Mouse (Mus musculus): ENCODE measurements at regions not wholly inside any gene's neighbourhood (a gene's known extent, or its start where the extent isn't known, plus 50 kb on each side); places are given as distances from the start of the nearest gene placed in this dataset.

GRCm38 (mm10) chr1:19912194-19912846 lies 703.6 kb downstream of the Tfap2b start:
- DNase-seq (no peak), ATAC-seq (ENCODE audit: low FRiP score, low TSS enrichment) (no peak; the same call in 1 of the 2 replicates)
- Histone ChIP-seq H3K9ac (replicated peaks; ENCODE audit: low read length) (no peak overlapping the region), H3K4me2 (ENCODE audit: low read length) (no peak overlapping the region), H3K4me3 (replicated peaks; ENCODE audit: low read depth, low read length) (no peak overlapping the region), H3K9me3 (ENCODE audit: control insufficient read depth, low read length) (no peaks in the 10 kb centered on the region), H3K4me1 (ENCODE audit: control insufficient read depth, insufficient read depth, low read length) (no peaks in the 10 kb centered on the region), H3K36me3 (ENCODE audit: control insufficient read depth, insufficient read depth, low read length) (no peaks in the 10 kb centered on the region), H3K27me3 (ENCODE audit: control insufficient read depth, insufficient read depth, low read length) (no peaks in the 10 kb centered on the region), H3K27ac (replicated peaks; ENCODE audit: low read depth, low read length) (no peak overlapping the region)
- 17% methylated on average over 2 of the region's 2 CpGs for WGBS

DNA sequence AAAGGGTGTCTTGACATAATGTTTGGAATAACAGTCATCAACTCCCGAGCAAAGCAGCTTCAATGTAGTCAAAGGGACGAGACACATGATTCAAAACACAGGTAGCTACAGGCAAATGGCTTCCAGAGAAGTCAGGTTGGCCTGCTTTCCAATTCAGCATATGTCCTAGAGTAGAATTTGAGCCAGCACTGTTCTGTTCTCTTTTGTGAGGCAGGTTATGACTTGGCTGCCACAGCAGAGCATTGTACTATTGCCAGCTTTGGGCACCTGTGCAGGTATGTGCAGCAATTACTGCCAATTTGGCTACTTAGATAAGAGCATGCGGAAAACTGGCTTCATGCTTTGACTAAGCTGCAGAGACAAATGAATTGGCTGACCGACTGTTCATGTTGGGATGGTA lies 699.1 kb downstream of the Pkhd1 start:
- H3K4me2 ChIP-seq (ENCODE audit: low read length) = no peak overlapping the region
- H3K4me1 ChIP-seq (ENCODE audit: control insufficient read depth, insufficient read depth, low read length) = no peaks in the 10 kb centered on the region
- H3K9ac ChIP-seq (replicated peaks; ENCODE audit: low read length) = no peak overlapping the region
- H3K9me3 ChIP-seq (ENCODE audit: control insufficient read depth, low read length) = no peaks in the 10 kb centered on the region
- no peak overlapping the region for H3K4me3 ChIP-seq (replicated peaks; ENCODE audit: low read depth, low read length)
- H3K27me3 ChIP-seq (ENCODE audit: control insufficient read depth, insufficient read depth, low read length) = no peaks in the 10 kb centered on the region; the same call in 1 of the 2 replicates
- no peak overlapping the region for H3K27ac ChIP-seq (replicated peaks; ENCODE audit: low read depth, low read length)
- no peak for ATAC-seq (ENCODE audit: low FRiP score, low TSS enrichment)
- 91% methylated on average over 4 of the region's 4 CpGs for WGBS
- no peak for DNase-seq
- no peaks in the 10 kb centered on the region for H3K36me3 ChIP-seq (ENCODE audit: control insufficient read depth, insufficient read depth, low read length)

DNA sequence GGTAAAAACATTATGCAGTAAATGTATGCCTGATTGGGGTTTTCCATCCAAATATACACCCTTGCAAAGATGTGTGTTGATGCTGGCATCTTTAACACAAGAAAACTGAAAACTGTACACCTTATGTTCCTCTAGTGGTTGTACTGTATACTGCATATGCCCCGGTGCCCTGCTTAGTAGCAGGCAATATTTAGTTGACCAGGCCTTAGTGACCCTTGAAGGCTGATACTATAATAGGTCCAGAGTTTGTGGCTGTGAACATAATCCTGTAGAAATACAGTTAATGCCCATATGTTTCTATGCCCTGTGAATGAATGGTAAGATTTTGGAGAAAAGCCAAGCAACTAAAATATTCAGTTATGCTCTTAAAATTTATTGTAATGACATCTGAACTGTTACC lies 690.7 kb downstream of the Pkhd1 start:
- Histone ChIP-seq H3K27ac (replicated peaks; ENCODE audit: low read depth, low read length) (no peak overlapping the region), H3K36me3 (ENCODE audit: control insufficient read depth, insufficient read depth, low read length) (no peaks in the 10 kb centered on the region), H3K4me2 (ENCODE audit: low read length) (no peak overlapping the region), H3K4me3 (replicated peaks; ENCODE audit: low read depth, low read length) (no peak overlapping the region), H3K9ac (replicated peaks; ENCODE audit: low read length) (no peak overlapping the region), H3K27me3 (ENCODE audit: control insufficient read depth, insufficient read depth, low read length) (0 out of 2 replicates have a peak, but pooled peaks cover 8% of the 10 kb centered on the region), H3K4me1 (ENCODE audit: control insufficient read depth, insufficient read depth, low read length) (no peaks in the 10 kb centered on the region), H3K9me3 (ENCODE audit: control insufficient read depth, low read length) (no peaks in the 10 kb centered on the region)
- DNase-seq = no peak
- WGBS = 90% methylated on average over 1 of the region's 1 CpGs
- peak; percentile 55; the same call in 1 of the 2 replicates for ATAC-seq (ENCODE audit: low FRiP score, low TSS enrichment)

- Histone ChIP-seq H3K27me3 (ENCODE audit: control insufficient read depth, insufficient read depth, low read length) (0 out of 2 replicates have a peak, but pooled peaks cover 8% of the 10 kb centered on the region), H3K36me3 (ENCODE audit: control insufficient read depth, insufficient read depth, low read length) (no peaks in the 10 kb centered on the region), H3K4me1 (ENCODE audit: control insufficient read depth, insufficient read depth, low read length) (no peaks in the 10 kb centered on the region), H3K9me3 (ENCODE audit: control insufficient read depth, low read length) (no peaks in the 10 kb centered on the region), H3K9ac (replicated peaks; ENCODE audit: low read length) (no peak overlapping the region), H3K4me3 (replicated peaks; ENCODE audit: low read depth, low read length) (no peak overlapping the region), H3K27ac (replicated peaks; ENCODE audit: low read depth, low read length) (no peak overlapping the region), H3K4me2 (ENCODE audit: low read length) (no peak overlapping the region)
- DNase-seq (peak; percentile 12), ATAC-seq (ENCODE audit: low FRiP score, low TSS enrichment) (peak; percentile 53; the same call in 1 of the 2 replicates)
- WGBS = 3% methylated on average over 5 of the region's 5 CpGs
Measured at GRCm38 (mm10) chr1:19927736-19928327, 690.0 kb downstream of the Pkhd1 start.

DNA sequence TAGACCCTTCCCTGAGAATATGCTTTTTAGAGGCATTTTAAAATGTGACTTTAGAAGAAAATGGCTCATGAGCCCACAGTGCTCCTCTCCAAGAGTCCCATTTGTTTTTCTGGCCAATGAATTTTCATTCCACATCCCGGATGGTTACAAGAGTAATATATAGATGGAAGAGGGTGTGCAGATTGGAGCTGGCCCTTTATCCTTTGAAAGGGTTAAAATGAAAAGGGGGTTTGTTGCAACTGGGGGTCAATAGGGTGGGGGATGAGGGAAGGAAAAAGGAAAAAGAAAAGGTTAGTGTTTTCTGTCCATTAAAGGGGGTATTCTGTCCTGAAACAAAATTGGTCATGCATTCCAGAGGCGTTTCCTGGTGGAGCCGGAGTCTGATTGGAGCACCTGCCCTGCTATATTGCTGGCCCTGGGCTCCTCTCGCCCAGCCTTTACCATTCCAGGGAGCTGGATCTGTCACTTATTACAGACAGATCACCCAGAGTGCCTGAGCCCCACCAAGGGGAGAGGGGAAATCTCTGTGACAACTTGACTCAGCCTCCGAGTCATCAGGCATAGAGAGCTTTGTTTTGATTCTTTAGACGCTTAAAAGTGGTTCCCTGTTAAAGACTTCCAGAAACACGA lies 666.7 kb downstream of the Pkhd1 start:
- peaks cover 10% of the 10 kb centered on the region for H3K4me1 ChIP-seq (ENCODE audit: control insufficient read depth, insufficient read depth, low read length)
- peak overlapping the region; percentile 44 for H3K4me2 ChIP-seq (ENCODE audit: low read length)
- H3K9me3 ChIP-seq (ENCODE audit: control insufficient read depth, low read length) = no peaks in the 10 kb centered on the region
- WGBS = under 1% methylated on average over 7 of the region's 7 CpGs
- no peaks in the 10 kb centered on the region for H3K36me3 ChIP-seq (ENCODE audit: control insufficient read depth, insufficient read depth, low read length)
- no peak overlapping the region for H3K4me3 ChIP-seq (replicated peaks; ENCODE audit: low read depth, low read length)
- no peak overlapping the region for H3K9ac ChIP-seq (replicated peaks; ENCODE audit: low read length)
- H3K27me3 ChIP-seq (ENCODE audit: control insufficient read depth, insufficient read depth, low read length) = no peaks in the 10 kb centered on the region
- DNase-seq (peak; percentile 47), ATAC-seq (ENCODE audit: low FRiP score, low TSS enrichment) (peak; percentile 87)
- H3K27ac ChIP-seq (replicated peaks; ENCODE audit: low read depth, low read length) = no peak overlapping the region

GRCm38 (mm10) chr1:19951680-19952248 lies 666.1 kb downstream of the Pkhd1 start:
- Histone ChIP-seq H3K27me3 (ENCODE audit: control insufficient read depth, insufficient read depth, low read length) (no peaks in the 10 kb centered on the region), H3K27ac (replicated peaks; ENCODE audit: low read depth, low read length) (no peak overlapping the region), H3K9ac (replicated peaks; ENCODE audit: low read length) (no peak overlapping the region), H3K36me3 (ENCODE audit: control insufficient read depth, insufficient read depth, low read length) (no peaks in the 10 kb centered on the region), H3K4me1 (ENCODE audit: control insufficient read depth, insufficient read depth, low read length) (peaks cover 10% of the 10 kb centered on the region), H3K4me3 (replicated peaks; ENCODE audit: low read depth, low read length) (no peak overlapping the region), H3K4me2 (ENCODE audit: low read length) (peak overlapping the region; percentile 44), H3K9me3 (ENCODE audit: control insufficient read depth, low read length) (no peaks in the 10 kb centered on the region)
- no peak for DNase-seq
- 8% methylated on average over 8 of the region's 8 CpGs for WGBS
- ATAC-seq (ENCODE audit: low FRiP score, low TSS enrichment) = peak; percentile 28; the same call in 1 of the 2 replicates

DNA sequence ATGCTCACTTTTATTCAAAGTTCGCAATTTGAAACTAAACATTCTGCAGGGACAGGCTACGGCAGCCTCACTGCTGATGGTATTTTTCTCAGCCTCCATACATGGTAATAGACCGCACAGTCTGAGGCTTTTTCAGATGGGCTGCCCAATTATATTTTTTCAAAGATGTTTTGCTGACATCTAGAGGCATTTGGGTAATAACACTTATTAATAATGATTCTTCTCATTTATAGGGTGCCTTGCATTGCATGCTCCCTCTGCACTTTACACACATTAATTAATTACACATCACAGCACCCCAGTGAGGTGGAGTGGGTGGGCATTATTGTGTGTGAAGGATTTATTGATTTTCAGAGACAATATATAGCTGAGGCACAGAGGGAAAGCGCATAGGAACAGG lies 644.5 kb downstream of the Pkhd1 start:
- Histone ChIP-seq H3K36me3 (ENCODE audit: control insufficient read depth, insufficient read depth, low read length) (no peaks in the 10 kb centered on the region), H3K4me2 (ENCODE audit: low read length) (no peak overlapping the region), H3K9ac (replicated peaks; ENCODE audit: low read length) (no peak overlapping the region), H3K27ac (replicated peaks; ENCODE audit: low read depth, low read length) (no peak overlapping the region), H3K4me3 (replicated peaks; ENCODE audit: low read depth, low read length) (no peak overlapping the region), H3K4me1 (ENCODE audit: control insufficient read depth, insufficient read depth, low read length) (no peaks in the 10 kb centered on the region), H3K9me3 (ENCODE audit: control insufficient read depth, low read length) (no peaks in the 10 kb centered on the region), H3K27me3 (ENCODE audit: control insufficient read depth, insufficient read depth, low read length) (no peaks in the 10 kb centered on the region)
- WGBS = 42% methylated on average over 4 of the region's 4 CpGs
- peak; percentile 74; the same call in 1 of the 2 replicates for ATAC-seq (ENCODE audit: low FRiP score, low TSS enrichment)
- DNase-seq = peak; percentile 82

DNA sequence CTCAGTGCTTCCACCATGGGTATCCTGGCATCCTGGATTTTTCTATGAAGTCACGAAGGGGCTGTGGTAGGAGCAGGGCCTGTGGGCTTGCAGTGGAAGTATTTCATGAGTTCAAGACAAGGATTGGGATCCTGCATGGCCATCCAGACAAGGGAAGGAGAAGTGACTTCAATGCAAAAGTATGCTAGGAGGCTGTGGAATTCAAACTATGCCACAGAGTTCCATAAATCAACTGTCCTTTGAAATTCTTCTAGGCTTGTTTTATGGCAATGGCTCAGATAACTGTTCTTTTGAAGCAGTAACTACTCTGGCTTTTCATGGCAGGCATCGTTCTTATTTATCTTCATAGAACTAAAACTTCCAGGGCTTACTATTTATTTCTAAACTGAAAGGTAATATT lies 643.9 kb downstream of the Pkhd1 start:
- ATAC-seq (ENCODE audit: low FRiP score, low TSS enrichment) (no peak), DNase-seq (no peak)
- Histone ChIP-seq H3K36me3 (ENCODE audit: control insufficient read depth, insufficient read depth, low read length) (no peaks in the 10 kb centered on the region), H3K4me3 (replicated peaks; ENCODE audit: low read depth, low read length) (no peak overlapping the region), H3K9ac (replicated peaks; ENCODE audit: low read length) (no peak overlapping the region), H3K4me1 (ENCODE audit: control insufficient read depth, insufficient read depth, low read length) (no peaks in the 10 kb centered on the region), H3K27ac (replicated peaks; ENCODE audit: low read depth, low read length) (no peak overlapping the region), H3K4me2 (ENCODE audit: low read length) (no peak overlapping the region), H3K27me3 (ENCODE audit: control insufficient read depth, insufficient read depth, low read length) (no peaks in the 10 kb centered on the region), H3K9me3 (ENCODE audit: control insufficient read depth, low read length) (no peaks in the 10 kb centered on the region)
- 75% methylated on average over 2 of the region's 2 CpGs for WGBS

Measured in midbrain, embryonic 14.5 days (tissue).